Mouse (Mus musculus): ENCODE measurements around the gene Mef2b.
"Not testable (repeated sequence)": the region's sequence is repeated elsewhere in the genome, so short reads cannot be mapped to it uniquely, and the experiment has no call there.

GRCm38 (mm10) chr8:70216161-70216560, 76.7 kb downstream of the Mef2b start:
- not testable (repeated sequence) for TF ChIP-seq CTCF (IDR thresholded peaks at IDR 0.05; ENCODE audit: low read depth, low read length); POLR2A (IDR thresholded peaks at IDR 0.05; ENCODE audit: extremely low read depth, insufficient read depth, low read length)
